Mouse (Mus musculus) cerebellum, postnatal 14 days (tissue): ENCODE data around the gene Gm37596.
"Not testable (repeated sequence)": the region's sequence is repeated elsewhere in the genome, so short reads cannot be mapped to it uniquely, and the experiment has no call there.

Source experiments
- DNase-seq, 2 experiments: peaks; one replicate each; pipeline ENCODE4 v3.0.0; 2021; ENCODE audit warnings: mixed read lengths in 2 of 2

The Gm37596 gene

DNA sequence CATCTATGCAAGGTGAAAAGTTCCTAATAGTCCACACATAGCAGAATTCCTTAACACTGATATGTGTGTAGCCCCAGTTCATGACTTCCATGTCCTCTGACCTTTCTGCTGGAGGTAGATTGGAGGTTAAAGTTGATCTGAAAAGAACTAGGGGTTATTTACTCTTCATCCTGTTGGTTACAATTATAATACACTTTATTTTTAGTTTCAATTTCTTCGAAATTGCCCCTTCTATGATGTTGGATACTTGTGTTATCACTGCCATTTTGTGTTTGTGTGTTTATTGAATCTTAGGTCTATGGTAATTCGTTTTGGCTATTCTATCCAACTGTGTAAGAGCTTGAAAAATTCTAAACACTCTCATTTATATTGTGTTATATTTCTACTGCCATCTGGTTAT lies at the start of gene Gm37596:
TSS of gene Gm37596 (minus strand) at position 101 of the 400 bp plus-strand sequence.
- DNase-seq: not testable (repeated sequence)

DNA sequence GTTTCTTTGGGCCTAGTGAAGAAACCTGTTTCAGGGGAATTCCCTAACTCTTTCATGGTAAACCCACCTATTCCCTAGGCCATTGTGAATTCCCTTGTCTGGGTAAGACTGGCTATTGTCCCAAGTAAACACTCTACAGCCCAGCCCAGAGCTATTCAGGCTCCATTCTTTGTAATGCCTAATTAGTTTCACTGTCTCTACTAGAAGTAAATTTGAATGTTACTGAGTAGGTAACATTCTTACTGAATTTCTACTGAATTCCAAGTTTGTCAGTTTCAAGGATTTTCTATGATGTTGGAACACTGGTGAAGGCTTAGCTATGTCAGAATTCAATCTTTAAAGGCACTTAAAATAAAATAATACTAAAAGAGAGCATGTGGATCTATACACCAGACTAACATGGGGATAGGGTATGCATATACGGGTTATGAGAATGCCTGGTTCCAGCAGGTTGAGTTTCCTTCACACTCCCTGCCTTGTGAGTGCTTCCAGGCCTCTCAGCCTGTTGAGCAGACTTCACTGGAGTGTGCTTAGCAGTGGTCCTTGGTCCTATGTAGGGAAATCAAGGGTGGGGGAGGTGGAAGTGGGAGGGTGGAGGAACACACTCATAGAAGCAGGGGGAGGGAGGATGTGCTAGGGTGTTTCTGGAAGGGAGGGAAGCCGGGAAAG lies 16.2 kb upstream of the Gm37596 start:
- DNase-seq: not testable (repeated sequence)

DNA sequence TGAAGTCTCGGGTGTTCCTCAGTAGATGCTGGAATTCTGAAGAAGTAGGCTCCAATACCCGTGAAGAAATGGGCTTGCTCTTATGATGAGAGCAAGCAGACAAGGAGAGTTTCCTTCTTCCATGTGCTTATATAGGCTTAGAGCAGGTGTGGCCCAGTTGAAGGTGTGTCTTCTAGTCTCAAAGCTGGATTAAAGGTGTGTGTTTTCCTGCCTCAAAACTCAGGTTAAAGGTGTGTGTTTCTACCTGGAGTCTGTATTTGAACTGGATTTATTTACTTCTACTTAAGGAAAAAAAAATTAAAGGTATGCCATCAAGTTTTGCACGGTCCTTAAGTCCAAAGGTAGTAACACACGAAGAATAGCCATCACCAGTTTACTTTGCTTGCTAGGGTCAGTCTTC lies 16.7 kb downstream of the Gm37596 start, which contains the start of gene Tdpoz1:
TSS of gene Tdpoz1 (minus strand) at position 101 of the 400 bp plus-strand sequence.
- not testable (repeated sequence) for DNase-seq

GRCm38 (mm10) chr3:93670805-93671503 lies 21.9 kb downstream of the Gm37596 start:
- not testable (repeated sequence) for DNase-seq

- no peak for DNase-seq
Observed at GRCm38 (mm10) chr3:93654260-93654659, 38.6 kb downstream of the Gm37596 start.

DNA sequence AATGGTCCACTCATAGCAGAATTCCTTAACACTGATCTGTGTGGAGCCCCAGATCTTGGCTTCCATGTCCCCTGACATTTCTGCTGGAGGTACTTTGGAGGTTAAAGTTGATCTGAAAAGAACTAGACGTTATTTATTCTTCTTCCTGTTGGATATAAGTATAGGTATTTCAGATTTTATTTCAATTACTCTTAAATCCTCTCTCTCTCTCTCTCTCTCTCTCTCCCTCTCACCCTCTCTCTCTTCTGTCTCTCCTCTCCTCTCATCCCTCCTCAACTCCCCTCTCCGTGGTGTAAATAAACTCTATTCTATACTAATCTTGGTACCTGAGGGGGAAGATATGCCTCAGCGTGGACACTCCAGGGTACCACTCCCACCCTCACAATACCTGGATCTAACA lies 40.3 kb downstream of the Gm37596 start, which contains the start of gene Tdpoz2:
TSS of gene Tdpoz2 (minus strand) at position 101 of the 400 bp plus-strand sequence.
- no peak for DNase-seq
